Mouse (Mus musculus): Measurements from ENCODE around the gene Wdr95. TPM values are rescaled to one million over a fixed set of nuclear protein-coding genes. Genes with fewer than 3 reads are reported as not detected.

The Wdr95 gene
- polyA plus RNA-seq (2014; fragmentation: Nextera tagmentation; extraction: Ambion mirVana): not detected in 2 replicates

GRCm38 (mm10) chr5:149527999-149528729 lies at the start of gene Wdr95:
Gene Wdr95 (plus strand): TSS chr5:149528679.
- no peak for ATAC-seq (ENCODE audit: insufficient read depth)
- peak within 1 kb of the TSS; percentile 35 for H3K4me2 ChIP-seq
- no peaks in the 10 kb centered on the region for H3K9me3 ChIP-seq (ENCODE audit: low read depth, low read length)
- peak; percentile 67 for DNase-seq
- no peak within 1 kb of the TSS for H3K4me3 ChIP-seq (ENCODE audit: low read depth, low read length)
- no peaks in the 10 kb centered on the region for H3K27me3 ChIP-seq (ENCODE audit: insufficient read depth, low read length)
- peaks cover 10% of the 10 kb centered on the region for H3K4me1 ChIP-seq (ENCODE audit: insufficient read depth)
- H3K9ac ChIP-seq: no peak within 1 kb of the TSS
- H3K36me3 ChIP-seq (ENCODE audit: insufficient read depth): no peaks in the 10 kb centered on the region
- no peak within 1 kb of the TSS for H3K27ac ChIP-seq (ENCODE audit: low read depth)
- TF ChIP-seq CTCF (IDR thresholded peaks at IDR 0.05; ENCODE audit: low read depth): no peak
- WGBS: 23% methylated on average over 29 of the region's 29 CpGs

- ATAC-seq (ENCODE audit: insufficient read depth) (no peak), DNase-seq (no peak)
- Histone ChIP-seq H3K4me3 (ENCODE audit: low read depth, low read length) (no peak overlapping the region), H3K27ac (ENCODE audit: low read depth) (no peak overlapping the region), H3K9me3 (ENCODE audit: low read depth, low read length) (no peaks in the 10 kb centered on the region), H3K36me3 (ENCODE audit: insufficient read depth) (no peaks in the 10 kb centered on the region), H3K9ac (no peak overlapping the region), H3K4me1 (ENCODE audit: insufficient read depth) (no peaks in the 10 kb centered on the region), H3K4me2 (no peak overlapping the region), H3K27me3 (ENCODE audit: insufficient read depth, low read length) (no peaks in the 10 kb centered on the region)
- TF ChIP-seq CTCF (IDR thresholded peaks at IDR 0.05; ENCODE audit: low read depth): no peak
- WGBS: 87% methylated on average over 7 of the region's 7 CpGs
These were observed 46.6 kb upstream of the Wdr95 start for GRCm38 (mm10) chr5:149481920-149482319.

- no peaks in the 10 kb centered on the region for H3K9me3 ChIP-seq (ENCODE audit: low read depth, low read length)
- WGBS: 61% methylated on average over 12 of the region's 12 CpGs
- H3K4me3 ChIP-seq (ENCODE audit: low read depth, low read length): no peak overlapping the region
- ATAC-seq (ENCODE audit: insufficient read depth): no peak
- peak; percentile 39; the same call in 1 of the 2 replicates for TF ChIP-seq CTCF (IDR thresholded peaks at IDR 0.05; ENCODE audit: low read depth)
- H3K9ac ChIP-seq: no peak overlapping the region
- H3K27me3 ChIP-seq (ENCODE audit: insufficient read depth, low read length): no peaks in the 10 kb centered on the region
- no peaks in the 10 kb centered on the region for H3K4me1 ChIP-seq (ENCODE audit: insufficient read depth)
- H3K27ac ChIP-seq (ENCODE audit: low read depth): no peak overlapping the region
- H3K36me3 ChIP-seq (ENCODE audit: insufficient read depth): no peaks in the 10 kb centered on the region
- H3K4me2 ChIP-seq: no peak overlapping the region
- peak; percentile 28 for DNase-seq
These were observed 45.0 kb upstream of the Wdr95 start for GRCm38 (mm10) chr5:149483321-149484052.

GRCm38 (mm10) chr5:149484270-149484669 lies 44.2 kb upstream of the Wdr95 start:
- Histone ChIP-seq H3K9ac (no peak overlapping the region), H3K36me3 (ENCODE audit: insufficient read depth) (no peaks in the 10 kb centered on the region), H3K9me3 (ENCODE audit: low read depth, low read length) (no peaks in the 10 kb centered on the region), H3K4me2 (no peak overlapping the region), H3K4me1 (ENCODE audit: insufficient read depth) (no peaks in the 10 kb centered on the region), H3K27me3 (ENCODE audit: insufficient read depth, low read length) (no peaks in the 10 kb centered on the region), H3K27ac (ENCODE audit: low read depth) (no peak overlapping the region), H3K4me3 (ENCODE audit: low read depth, low read length) (no peak overlapping the region)
- ATAC-seq (ENCODE audit: insufficient read depth) (no peak), DNase-seq (no peak)
- TF ChIP-seq CTCF (IDR thresholded peaks at IDR 0.05; ENCODE audit: low read depth): no peak
- 72% methylated on average over 12 of the region's 12 CpGs for WGBS

GRCm38 (mm10) chr5:149485447-149485846 lies 43.0 kb upstream of the Wdr95 start:
- WGBS: 86% methylated on average over 6 of the region's 6 CpGs
- no peaks in the 10 kb centered on the region for H3K36me3 ChIP-seq (ENCODE audit: insufficient read depth)
- H3K4me3 ChIP-seq (ENCODE audit: low read depth, low read length): no peak overlapping the region
- no peaks in the 10 kb centered on the region for H3K4me1 ChIP-seq (ENCODE audit: insufficient read depth)
- no peak overlapping the region for H3K27ac ChIP-seq (ENCODE audit: low read depth)
- no peaks in the 10 kb centered on the region for H3K9me3 ChIP-seq (ENCODE audit: low read depth, low read length)
- no peak overlapping the region for H3K9ac ChIP-seq
- H3K27me3 ChIP-seq (ENCODE audit: insufficient read depth, low read length): no peaks in the 10 kb centered on the region
- DNase-seq (no peak), ATAC-seq (ENCODE audit: insufficient read depth) (no peak)
- no peak for TF ChIP-seq CTCF (IDR thresholded peaks at IDR 0.05; ENCODE audit: low read depth)
- H3K4me2 ChIP-seq: no peak overlapping the region

GRCm38 (mm10) chr5:149488360-149489021 lies 40.0 kb upstream of the Wdr95 start:
- DNase-seq (peak; percentile 49), ATAC-seq (ENCODE audit: insufficient read depth) (0 out of 2 replicates have a peak, but pooled peaks have one; percentile 24)
- 41% methylated on average over 11 of the region's 11 CpGs for WGBS
- Histone ChIP-seq H3K4me1 (ENCODE audit: insufficient read depth) (no peaks in the 10 kb centered on the region), H3K9ac (no peak overlapping the region), H3K4me2 (no peak overlapping the region), H3K27ac (ENCODE audit: low read depth) (no peak overlapping the region), H3K9me3 (ENCODE audit: low read depth, low read length) (no peaks in the 10 kb centered on the region), H3K27me3 (ENCODE audit: insufficient read depth, low read length) (no peaks in the 10 kb centered on the region), H3K36me3 (ENCODE audit: insufficient read depth) (no peaks in the 10 kb centered on the region), H3K4me3 (ENCODE audit: low read depth, low read length) (no peak overlapping the region)
- no peak for TF ChIP-seq CTCF (IDR thresholded peaks at IDR 0.05; ENCODE audit: low read depth)

GRCm38 (mm10) chr5:149489136-149489535 lies 39.3 kb upstream of the Wdr95 start:
- H3K9ac ChIP-seq: no peak overlapping the region
- no peaks in the 10 kb centered on the region for H3K4me1 ChIP-seq (ENCODE audit: insufficient read depth)
- TF ChIP-seq CTCF (IDR thresholded peaks at IDR 0.05; ENCODE audit: low read depth): no peak
- no peaks in the 10 kb centered on the region for H3K27me3 ChIP-seq (ENCODE audit: insufficient read depth, low read length)
- no peaks in the 10 kb centered on the region for H3K36me3 ChIP-seq (ENCODE audit: insufficient read depth)
- DNase-seq: no peak
- H3K9me3 ChIP-seq (ENCODE audit: low read depth, low read length): no peaks in the 10 kb centered on the region
- no peak overlapping the region for H3K27ac ChIP-seq (ENCODE audit: low read depth)
- no peak overlapping the region for H3K4me2 ChIP-seq
- 59% methylated on average over 11 of the region's 11 CpGs for WGBS
- no peak overlapping the region for H3K4me3 ChIP-seq (ENCODE audit: low read depth, low read length)
- ATAC-seq (ENCODE audit: insufficient read depth): no peak

Measured in lung, embryonic 14.5 days (tissue).